Mouse (Mus musculus) ovary, postnatal 10 days (tissue): ENCODE measurements at regions not wholly inside any gene's neighbourhood (a gene's known extent, or its start where the extent isn't known, plus 50 kb on each side); places are given as distances from the start of the nearest gene placed in this dataset.
"Not testable (repeated sequence)": the region's sequence is repeated elsewhere in the genome, so short reads cannot be mapped to it uniquely, and the experiment has no call there.

ENCODE experiments used
- DNase-seq: peaks from one replicate; pipeline ENCODE4 v3.0.0; 2022; ENCODE audit warnings: low spot score

DNA sequence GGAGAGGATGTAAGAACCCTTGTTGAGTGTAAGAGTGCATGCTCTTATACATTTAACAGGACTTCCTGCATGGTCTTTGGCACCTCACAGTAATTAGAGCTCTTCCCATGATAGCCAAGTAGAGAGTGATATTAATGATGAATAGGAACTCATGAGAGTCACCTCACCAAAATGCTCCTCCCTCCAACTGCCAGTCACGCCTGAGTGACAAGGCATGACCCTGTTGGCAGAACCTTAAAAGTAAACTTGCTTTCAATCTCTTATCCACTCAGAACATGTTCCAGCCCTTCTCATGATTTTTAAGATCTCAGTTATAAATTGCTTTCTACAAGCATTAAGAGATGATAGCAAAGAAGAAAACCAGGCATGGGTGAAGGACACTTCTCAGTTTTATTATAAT, 291.8 kb downstream of the Tox3 start:
- no peak for DNase-seq

DNA sequence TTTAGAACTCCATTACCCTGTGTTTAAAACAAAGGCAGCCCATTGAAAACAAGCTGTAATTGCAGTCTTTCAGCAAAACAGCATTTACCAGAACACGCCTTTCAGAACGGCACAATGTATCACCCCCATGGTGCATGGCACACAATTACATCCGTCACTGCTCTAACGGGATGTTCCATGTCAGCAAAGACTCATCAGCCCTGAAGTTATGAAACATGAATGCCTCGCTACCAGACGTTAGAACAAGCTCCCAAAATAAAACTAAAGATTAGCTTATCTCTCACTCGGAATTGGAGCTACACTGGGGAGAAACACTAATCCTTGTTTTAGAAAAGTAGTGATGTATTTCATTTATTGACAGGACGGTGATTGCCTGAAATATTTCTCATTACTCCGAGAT, 301.4 kb downstream of the Tox3 start:
- no peak for DNase-seq

DNA sequence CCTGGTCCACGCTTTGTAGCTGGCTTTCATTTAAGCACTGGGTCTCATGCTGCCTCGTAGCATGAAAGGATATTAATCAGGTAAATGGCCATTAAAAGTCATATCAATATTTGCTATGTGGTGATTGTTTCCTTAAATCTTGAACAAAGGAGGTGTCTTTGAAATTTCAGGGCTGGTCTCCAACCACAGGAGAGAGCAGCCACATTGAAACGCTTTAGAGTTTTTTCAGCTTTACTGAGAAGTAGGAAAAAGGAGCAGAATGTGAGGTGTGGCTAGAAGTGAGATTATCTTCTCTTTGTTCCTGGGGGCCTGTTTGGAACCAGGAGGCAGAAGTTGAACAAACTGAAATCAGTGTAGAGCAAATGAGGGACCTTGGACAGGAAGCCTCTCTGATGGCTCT, 311.7 kb downstream of the Tox3 start:
- DNase-seq: no peak

DNA sequence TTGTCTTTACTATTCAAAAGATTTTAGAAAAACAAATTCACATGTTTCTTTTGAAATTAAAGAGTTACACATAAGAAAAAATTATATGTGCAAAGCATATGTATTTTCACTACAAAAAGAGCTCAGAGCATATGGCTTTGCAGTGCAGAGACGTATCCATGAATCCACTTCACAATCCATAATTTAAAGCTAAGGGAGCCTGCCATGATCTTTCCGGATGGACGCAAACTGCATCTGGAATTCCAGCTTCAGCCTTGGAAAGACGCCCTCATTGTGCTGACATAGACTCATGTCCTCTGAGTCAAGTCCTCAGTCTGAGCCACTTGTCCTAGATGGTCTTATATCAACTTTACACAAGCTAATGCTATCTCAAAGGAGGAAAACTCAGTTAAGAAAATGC, 315.6 kb downstream of the Tox3 start:
- no peak for DNase-seq

DNA sequence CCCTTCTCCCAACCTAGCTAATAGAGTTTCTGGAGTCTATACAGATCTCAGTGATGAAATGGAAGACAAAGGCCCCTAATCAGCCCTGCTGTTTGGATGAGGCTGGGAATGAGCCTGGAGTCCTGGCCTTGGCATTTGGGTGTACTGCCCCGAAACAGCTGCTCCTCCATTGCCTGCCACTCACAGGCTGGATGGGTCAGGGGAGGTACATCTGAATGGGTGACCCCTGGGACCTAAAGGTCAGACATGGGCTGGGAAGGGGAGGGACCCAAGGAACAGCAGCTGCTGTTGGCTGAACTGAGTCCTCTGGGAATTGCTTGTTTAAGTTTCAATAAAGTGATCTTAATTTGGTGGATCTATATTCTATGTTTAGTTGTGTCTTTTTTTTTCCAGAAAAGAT, 316.9 kb downstream of the Tox3 start:
- no peak for DNase-seq

DNA sequence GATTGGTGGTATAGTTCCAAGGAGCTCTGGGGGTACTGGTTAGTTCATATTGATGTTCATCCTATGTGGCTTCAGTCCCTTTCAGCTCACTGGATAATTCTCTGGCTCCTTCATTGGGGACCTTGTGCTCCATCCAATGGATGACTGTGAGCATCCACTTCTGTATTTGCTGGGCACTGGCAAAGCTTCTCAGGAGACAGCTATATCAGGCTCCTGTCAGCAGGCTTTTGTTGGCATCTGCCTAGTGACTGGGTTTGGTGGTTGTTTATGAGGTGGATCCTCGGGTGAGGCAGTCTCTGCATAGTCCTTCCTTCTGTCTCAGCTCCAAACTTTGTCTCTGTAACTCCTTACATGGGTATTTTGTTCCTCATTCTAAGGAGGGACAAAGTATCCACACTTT, 330.2 kb downstream of the Tox3 start:
- DNase-seq: not testable (repeated sequence)

DNA sequence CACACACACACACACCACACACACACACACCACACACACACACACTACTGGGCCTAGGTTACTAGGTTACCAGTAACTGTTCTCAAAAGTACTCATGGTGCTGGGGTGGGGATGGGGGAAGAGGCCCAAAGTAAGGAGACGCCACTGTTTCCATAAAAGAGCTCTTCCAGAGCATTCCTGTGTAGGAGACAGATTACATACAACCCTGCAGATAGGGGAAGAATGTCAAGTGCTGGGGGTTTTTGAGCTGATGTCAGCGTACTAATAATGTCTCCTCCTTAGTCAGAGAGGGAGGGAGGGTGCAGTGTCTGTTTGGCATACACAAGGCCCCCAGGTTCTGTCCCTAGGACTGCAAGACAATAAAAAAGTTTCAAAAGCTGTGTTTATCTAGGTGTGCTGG, 334.4 kb downstream of the Tox3 start:
- no peak for DNase-seq

DNA sequence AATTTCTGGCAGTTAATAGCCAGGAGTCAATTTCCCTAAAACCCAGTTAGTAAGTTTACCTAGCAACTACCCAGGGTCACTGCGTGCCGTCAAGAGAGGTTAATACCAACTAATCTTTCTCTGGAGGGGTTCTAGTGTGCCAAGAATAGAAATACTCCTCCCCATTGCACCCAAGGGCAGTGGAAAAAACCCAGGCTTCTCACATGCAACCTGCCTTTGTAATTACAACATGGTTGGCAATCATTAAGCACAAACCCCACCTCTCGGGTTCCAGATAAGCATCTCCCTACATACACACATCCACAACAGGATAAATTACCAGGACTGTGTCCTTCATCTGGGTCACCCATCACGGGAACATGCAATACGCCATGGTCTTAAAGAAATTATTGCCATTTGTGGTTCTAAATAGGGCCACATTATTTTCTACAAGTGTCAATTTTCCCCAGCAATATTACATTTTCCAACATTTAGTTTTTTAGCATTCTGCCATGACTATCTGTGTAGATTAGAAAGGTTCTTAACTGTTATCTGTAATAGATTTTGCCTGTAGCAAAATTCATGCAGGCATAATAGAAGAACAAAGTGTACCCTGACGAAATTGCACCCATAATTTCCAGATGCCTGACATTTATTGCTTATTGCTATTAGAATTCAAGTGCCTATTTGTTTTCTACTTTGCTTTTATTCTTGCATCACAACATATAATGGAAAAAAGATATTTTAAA, 336.3 kb downstream of the Tox3 start:
- no peak for DNase-seq

DNA sequence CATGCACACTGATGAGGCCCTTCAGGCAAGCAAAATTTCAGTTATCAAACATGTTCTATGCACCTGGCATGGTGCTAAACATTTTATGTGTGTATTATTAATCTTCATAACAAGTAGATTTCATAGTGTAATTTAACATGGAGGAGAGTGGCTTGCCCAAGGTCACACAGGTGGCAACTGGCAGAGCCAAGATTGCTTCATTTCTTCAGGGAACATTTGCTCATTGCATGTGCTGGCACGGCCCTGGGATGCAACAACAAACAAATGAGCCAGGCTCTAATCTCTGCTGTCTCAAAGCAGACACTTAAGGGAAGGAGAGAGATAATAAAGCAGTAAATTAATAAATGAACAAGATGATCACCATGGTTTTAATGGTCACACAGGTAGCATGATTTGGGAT, 338.7 kb downstream of the Tox3 start:
- no peak for DNase-seq

DNA sequence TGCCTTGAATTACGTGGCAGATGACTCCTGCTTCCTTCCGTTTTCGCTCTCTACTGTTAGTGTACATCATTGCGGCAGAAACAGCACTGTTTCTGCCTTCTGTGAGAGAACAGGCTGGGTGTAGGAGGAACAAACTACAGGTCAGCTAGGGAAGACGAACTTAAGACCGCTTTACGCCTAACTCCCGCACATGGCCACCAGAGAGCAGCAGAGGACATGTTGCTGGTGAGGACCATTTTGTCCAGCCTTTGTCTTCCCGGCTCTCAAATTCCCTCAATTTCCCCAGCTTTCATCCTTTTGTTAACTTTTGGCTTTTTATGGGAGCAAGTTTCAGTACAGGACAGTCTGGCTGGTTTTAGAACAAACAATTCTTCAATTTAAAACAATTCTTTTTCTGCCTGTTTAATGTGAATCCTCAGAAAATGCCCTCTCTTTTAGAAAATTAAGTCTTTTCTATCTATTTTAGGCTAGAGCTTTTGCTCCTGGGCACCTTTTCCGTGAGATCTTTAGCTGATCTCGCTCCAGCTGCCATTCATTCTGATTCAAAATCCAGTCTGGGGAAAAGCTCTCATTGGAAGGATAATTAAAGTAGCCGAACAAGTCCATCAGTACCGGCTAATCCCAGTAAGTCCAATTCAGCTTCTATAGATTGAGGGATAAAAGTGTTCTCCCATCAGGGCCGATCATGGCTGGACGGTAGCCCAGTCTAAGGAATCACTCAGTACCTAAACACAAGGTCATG, 347.1 kb downstream of the Tox3 start:
- peak; percentile 61 for DNase-seq

DNA sequence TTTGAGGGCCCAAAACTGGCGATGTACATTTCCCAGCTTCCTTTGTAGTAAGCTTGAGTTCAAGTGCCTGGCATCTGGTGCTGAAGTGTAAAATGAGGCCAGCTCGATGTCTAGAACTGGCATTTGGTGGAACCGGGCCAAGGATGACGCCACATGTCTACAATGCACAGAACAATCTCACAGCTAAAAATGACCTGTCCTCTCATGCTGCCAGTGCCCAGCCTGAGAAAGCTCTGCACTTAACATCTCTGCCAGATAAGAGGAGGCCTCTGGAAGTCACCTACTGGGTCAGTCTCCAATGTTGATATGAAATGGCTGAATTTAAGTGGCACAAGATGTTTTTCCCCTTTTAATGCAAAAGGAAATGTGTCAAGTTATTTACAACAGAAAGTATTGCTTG, 354.4 kb downstream of the Tox3 start:
- no peak for DNase-seq

DNA sequence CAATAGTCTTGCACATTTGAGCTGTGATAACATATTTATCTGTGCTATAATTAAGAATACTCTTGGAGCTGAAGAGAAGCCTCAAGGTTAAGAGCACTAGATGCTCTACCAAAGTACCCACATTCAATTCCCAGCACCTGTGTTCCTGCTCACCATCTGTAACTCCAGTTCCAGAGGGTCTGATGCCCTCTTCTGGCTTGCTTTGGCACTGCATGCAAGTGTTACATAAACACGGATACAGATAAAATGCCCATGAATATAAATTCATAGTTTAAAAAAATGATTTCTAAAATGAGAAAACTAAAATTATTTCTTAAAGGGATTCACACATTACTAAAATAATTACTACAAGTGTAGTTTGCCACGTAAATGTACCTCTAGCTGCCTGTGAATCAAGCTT, 364.3 kb downstream of the Tox3 start:
- DNase-seq: no peak

DNA sequence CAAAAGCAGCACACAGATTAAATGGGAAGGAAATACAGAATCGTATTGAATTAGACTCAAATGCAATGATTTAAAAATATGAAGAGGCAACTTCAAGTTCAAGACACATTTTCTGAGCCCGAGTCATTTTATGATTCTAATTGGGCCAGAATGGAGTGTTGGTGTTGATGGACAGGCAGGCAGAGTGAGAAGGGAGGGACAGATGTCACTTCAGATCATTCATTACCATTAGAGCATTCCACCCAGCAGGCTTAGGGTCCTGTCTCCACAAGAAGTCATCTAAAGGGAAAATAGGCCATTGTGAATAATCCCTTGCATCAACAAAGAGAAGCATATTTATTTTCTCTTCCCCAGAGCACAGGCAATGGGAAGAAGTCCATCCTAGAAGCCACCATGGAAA, 365.6 kb downstream of the Tox3 start:
- no peak for DNase-seq

DNA sequence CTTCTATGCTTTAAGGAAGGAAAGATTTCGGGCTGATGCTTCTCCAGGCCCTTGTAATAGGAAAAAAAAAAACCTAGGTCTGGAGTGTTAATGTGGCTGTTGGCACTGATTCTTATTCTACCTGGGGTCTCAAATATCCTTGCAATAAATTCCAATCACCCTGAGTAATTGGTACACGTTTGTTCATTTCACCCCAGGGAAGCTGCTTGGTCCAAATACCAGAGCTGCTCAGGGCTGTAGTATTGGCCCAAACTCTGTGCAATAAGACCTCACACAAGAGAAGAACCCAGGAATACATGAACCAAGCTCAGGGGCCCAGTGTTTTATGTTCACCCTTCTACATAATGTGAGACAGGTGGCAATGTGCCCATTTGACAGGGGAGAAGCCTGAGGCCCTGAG, 366.8 kb downstream of the Tox3 start:
- DNase-seq: no peak

DNA sequence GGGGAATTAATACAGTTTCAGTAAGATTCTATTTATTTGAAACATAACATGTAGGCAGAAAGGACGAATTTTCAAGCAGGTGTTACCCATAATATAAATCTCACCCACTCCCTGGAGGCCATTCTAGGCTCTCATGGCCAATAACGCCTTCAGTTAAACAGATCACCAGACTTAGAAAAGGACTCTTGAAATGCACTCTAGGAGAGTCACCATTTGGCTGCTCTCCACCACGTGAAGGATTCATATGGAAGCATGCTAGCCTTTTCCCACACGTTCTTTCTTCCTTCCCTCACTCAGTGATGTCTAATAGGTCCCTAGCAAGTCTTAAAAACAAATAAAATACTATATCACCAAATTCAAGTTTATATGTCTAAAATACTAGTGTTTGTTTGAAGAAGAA, 367.7 kb downstream of the Tox3 start:
- no peak for DNase-seq

DNA sequence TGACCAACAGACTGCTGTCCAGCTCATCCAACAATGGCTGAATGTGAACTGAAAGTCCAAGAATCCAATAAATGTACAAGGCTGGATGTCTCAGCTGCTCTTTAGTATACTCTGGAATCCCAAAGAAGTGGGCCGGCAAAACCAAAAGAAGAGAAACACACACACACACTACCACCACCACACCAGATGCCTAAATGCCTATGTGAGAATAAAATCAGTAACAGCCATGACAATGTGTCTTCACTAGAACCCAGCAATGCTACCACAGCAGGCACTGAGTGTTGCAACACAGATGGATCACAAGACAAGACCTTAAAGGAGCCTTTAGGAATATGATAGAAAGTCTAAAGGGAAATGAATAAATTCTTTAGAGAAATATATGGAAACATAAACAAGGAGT, 385.3 kb downstream of the Tox3 start:
- no peak for DNase-seq

DNA sequence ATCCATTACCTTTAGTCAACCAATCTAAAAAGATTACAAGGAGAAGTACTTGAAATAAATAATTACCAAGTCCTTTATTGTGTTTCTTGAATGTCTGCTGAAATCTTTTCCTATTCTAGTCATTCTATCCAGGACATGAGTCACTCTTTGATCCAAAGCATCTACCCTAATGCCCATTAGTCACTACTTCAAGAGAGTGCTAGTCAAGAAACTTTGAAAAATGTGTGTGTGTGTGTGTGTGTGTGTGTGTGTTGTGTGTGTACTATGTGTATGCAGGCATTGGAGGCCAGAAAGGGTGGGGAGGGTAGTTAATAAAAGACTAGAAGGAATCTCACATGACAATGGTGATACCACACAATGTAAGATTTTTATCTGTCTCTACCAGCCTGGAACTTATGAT, 390.7 kb downstream of the Tox3 start:
- DNase-seq: no peak

DNA sequence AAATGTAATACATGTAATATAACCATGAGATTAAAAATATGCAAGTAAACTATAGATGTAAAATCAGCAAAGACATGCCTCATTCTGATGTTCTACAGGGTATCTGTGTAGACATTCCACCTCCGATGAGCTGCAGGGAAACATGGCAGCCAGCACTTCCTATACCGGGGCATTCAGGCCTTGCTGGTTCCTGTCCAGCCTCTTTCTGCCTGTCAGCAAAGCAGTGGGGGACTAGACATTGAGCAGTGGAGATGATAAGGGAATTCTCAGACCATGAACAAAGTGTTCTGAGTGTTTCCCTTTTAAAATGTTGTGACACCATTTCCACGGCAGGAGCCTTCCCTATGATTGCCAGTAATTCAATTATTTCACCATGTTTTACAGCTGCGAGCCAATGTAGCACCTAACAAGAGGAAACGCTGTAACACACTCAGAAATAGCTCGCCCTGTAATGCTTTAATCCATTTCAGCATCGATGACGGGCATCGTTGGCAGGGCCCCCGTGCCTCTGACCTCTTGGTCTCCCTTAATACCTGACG, 391.6 kb downstream of the Tox3 start:
- DNase-seq: no peak

DNA sequence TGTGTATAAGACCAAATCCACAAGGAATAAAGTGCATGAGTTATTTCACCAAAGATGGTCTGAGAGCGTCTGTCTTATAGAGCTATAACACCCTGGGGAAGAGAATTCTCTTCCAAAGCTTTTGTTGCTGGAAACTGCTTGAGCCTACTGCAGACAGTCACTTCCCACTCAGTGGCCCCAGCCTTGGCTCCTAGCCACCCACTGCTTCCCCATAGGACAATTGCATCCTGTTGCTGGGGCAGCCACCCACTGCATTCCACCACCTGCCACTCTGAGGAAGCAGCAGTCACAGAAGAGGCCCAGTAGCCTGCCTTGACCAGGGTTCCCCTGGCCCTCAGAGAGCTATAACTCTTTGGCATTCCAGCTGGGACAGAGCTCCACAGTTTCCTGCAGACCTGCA, 409.3 kb downstream of the Tox3 start:
- no peak for DNase-seq

DNA sequence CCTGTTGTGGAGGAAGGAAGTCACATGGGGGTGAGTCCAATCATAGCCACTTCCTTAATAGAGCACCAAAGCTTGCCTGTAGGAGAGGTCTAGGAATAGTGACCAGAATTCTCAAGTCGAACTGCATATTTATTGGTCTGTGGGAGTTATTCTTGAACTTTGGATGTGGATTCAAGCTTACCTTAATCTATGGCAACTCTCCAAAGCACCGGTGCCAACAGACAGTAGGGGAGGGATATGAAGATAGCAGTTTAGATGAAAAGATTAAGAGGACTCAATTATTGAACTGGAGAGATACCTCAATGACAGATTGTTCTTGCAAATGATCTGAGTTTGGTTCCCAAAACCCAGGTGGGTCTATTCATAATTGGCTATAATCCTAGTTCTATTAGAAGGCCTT, 413.6 kb downstream of the Tox3 start:
- no peak for DNase-seq

DNA sequence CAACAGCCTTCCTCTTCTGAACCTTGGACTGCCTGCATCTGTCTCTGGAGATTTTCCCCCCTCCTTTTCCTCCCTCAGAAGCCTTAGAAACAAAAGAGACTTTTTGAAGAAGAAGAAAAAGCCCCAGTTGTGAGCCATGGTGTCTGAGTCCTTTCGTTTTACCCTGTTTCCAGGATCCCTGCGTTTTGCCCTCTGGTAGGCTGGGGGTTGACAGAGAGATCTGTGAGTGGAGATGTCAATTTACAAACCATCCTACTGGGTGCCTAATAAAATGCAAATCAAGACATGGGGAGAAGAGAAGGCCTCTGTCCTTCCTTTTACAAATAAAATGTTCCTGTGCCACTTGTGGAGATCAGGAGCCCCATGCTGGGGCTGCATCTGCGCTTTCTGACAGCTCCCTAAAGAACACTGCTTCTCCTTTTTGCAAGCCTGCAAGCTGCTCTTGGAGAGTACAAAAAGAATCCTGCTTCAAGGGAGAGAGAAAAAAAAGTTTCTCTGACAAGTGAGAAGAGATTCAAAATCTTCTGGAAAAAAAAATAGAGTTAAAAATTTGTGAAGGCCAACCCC, 421.4 kb downstream of the Tox3 start:
- no peak for DNase-seq

DNA sequence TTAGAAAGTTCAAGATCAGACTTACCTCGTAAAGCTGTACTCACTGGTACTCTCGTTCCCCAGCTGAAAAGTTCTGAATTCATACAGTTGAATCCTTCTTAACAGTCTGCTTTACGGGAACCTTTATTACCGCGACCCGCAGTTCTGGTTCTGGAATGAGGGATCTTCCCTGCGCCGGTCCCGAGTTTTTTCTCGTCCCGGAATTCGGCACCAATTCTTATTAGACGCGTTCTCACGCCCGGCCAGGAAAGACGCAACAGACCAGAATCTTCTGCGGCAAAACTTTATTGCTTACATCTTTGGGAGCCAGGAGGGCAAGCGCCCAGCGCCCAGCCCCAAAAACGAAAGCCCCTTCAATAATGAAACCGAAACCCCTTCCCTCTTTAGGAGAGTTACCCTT, 423.4 kb downstream of the Tox3 start:
- DNase-seq: not testable (repeated sequence)

DNA sequence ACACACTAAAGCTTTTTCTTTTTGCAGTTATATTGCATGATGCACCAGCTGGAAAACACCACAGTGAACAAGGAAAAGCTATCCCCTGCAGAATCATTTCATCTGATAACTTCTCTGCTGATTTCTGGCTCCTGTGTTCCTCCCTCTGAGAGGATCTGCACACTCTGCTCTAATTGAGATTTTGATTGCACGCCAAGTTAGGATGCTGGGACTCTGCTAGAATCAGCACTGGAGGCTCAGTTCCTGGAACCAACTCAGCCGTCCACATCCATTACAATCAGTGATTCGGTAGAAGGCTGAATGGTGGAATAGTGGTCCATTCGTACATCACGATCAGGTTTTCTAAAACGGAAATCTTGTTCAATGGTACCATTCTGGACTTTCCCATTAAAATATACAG, 434.1 kb downstream of the Tox3 start:
- DNase-seq: no peak
